Mouse (Mus musculus): ENCODE measurements at regions not wholly inside any gene's neighbourhood (a gene's known extent, or its start where the extent isn't known, plus 50 kb on each side); places are given as distances from the start of the nearest gene placed in this dataset.

GRCm38 (mm10) chr4:114733256-114734004, 88.1 kb upstream of the Gm12830 start:
- TF ChIP-seq CTCF (IDR thresholded peaks at IDR 0.05; ENCODE audit: borderline replicate concordance, extremely low read depth, insufficient read depth, insufficient read length) (no peak), POLR2A (IDR thresholded peaks at IDR 0.05; ENCODE audit: borderline replicate concordance, extremely low read depth, insufficient read depth, insufficient read length, poor library complexity, severe bottlenecking) (no peak)

Measured in brain, embryonic 14.5 days (tissue).